In genomic region chr4:138138219-138138618, GRCm38 (mm10) we compare ENCODE assay signal across 24 mouse cellular contexts.
DNase-seq lines count a peak whose midpoint lies in the region; ATAC-seq and TF ChIP-seq lines count a peak whose summit lies in the region.
"Had no signal": no experiment of that assay in that cellular context is flagged by ENCODE, and none has a peak within 500 bp of the region (broad histone marks: within the 10 kb centered on the region; RNA-seq: fewer than 3 reads in every experiment).

No protein-coding gene starts in this region.

- H3K9me3 ChIP-seq in heart, embryonic 10.5 days, result no peaks in the 10 kb centered on the region
- no peaks in the 10 kb centered on the region for H3K9me3 ChIP-seq in midbrain, embryonic 16.5 days (replicated peaks; ENCODE audit: control insufficient read depth, low read length, poor library complexity, severe bottlenecking)
- no peaks in the 10 kb centered on the region for H3K9me3 ChIP-seq in midbrain, embryonic 10.5 days (replicated peaks)
- H3K9me3 ChIP-seq: forebrain, embryonic 13.5 days; heart, embryonic 13.5 days; intestine, embryonic 15.5 days; limb, embryonic 13.5 days; lung, embryonic 15.5 days; megakaryocyte, embryonic 14.5 days; midbrain, embryonic 13.5 days had no signal

- no peak overlapping the region for H3K9ac ChIP-seq in midbrain, embryonic 16.5 days (ENCODE audit: low read depth, low read length)
- H3K9ac ChIP-seq: forebrain, embryonic 13.5 days; heart, embryonic 13.5 days; intestine, embryonic 15.5 days; limb, embryonic 13.5 days; lung, embryonic 15.5 days; midbrain, embryonic 13.5 days had no signal

- no peak for ATAC-seq in midbrain, embryonic 16.5 days
- ATAC-seq: activated CD4-positive, CD25-positive, alpha-beta regulatory T cell, adult 4 months; forebrain, embryonic 13.5 days; hindbrain, embryonic 16.5 days; intestine, embryonic 15.5 days; midbrain, embryonic 13.5 days had no signal

- WGBS in heart, embryonic 10.5 days, result 89% methylated on average over 7 of the region's 7 CpGs
- WGBS in midbrain, embryonic 16.5 days, result 82% methylated on average over 7 of the region's 7 CpGs
- WGBS in midbrain, embryonic 10.5 days, result 92% methylated on average over 7 of the region's 7 CpGs

- peaks cover 10% of the 10 kb centered on the region for H3K4me1 ChIP-seq in heart, embryonic 10.5 days
- H3K4me1 ChIP-seq in midbrain, embryonic 16.5 days (ENCODE audit: control insufficient read depth, insufficient read depth, low read length), result peaks cover 7% of the 10 kb centered on the region; the same call in 1 of the 2 replicates
- no peaks in the 10 kb centered on the region for H3K4me1 ChIP-seq in midbrain, embryonic 10.5 days
- H3K4me1 ChIP-seq: lung, embryonic 15.5 days had no signal

- no peaks in the 10 kb centered on the region for H3K27me3 ChIP-seq in heart, embryonic 10.5 days (ENCODE audit: insufficient read depth, poor library complexity, severe bottlenecking)
- no peaks in the 10 kb centered on the region for H3K27me3 ChIP-seq in midbrain, embryonic 16.5 days (ENCODE audit: control insufficient read depth, insufficient read depth, low read depth, low read length)
- H3K27me3 ChIP-seq in midbrain, embryonic 10.5 days (ENCODE audit: low read depth, poor library complexity, severe bottlenecking), result no peaks in the 10 kb centered on the region
- H3K27me3 ChIP-seq: forebrain, embryonic 13.5 days; heart, embryonic 13.5 days; intestine, embryonic 15.5 days; limb, embryonic 13.5 days; lung, embryonic 15.5 days; megakaryocyte, embryonic 14.5 days; midbrain, embryonic 13.5 days had no signal

- peaks cover 29% of the 10 kb centered on the region; the same call in 1 of the 2 replicates for H3K36me3 ChIP-seq in heart, embryonic 10.5 days
- H3K36me3 ChIP-seq in midbrain, embryonic 16.5 days (ENCODE audit: control insufficient read depth, insufficient read depth, low read length), result 0 out of 2 replicates have a peak, but pooled peaks cover 2% of the 10 kb centered on the region
- peaks cover 57% of the 10 kb centered on the region for H3K36me3 ChIP-seq in midbrain, embryonic 10.5 days
- H3K36me3 ChIP-seq: intestine, embryonic 15.5 days had no signal

- H3K4me2 ChIP-seq in midbrain, embryonic 16.5 days (ENCODE audit: low read length), result no peak overlapping the region
- H3K4me2 ChIP-seq: forebrain, embryonic 13.5 days; heart, embryonic 13.5 days; intestine, embryonic 15.5 days; limb, embryonic 13.5 days; liver, embryonic 11.5 days; lung, embryonic 15.5 days; midbrain, embryonic 13.5 days had no signal

- intact Hi-C loops in gastrocnemius, adult 2 months (cut with DNase I), result no loop called here
- intact Hi-C loops in heart, postnatal 10 days (cut with DNase I), result no loop called here

- peak overlapping the region; percentile 28; the same call in 1 of the 2 replicates for H3K27ac ChIP-seq in gastrocnemius, adult 2 months
- H3K27ac ChIP-seq in heart, embryonic 10.5 days, result no peak overlapping the region
- H3K27ac ChIP-seq in midbrain, embryonic 16.5 days (ENCODE audit: low read length), result peak overlapping the region; percentile 34; the same call in 1 of the 2 replicates
- H3K27ac ChIP-seq in midbrain, embryonic 10.5 days (replicated peaks), result no peak overlapping the region
- H3K27ac ChIP-seq: forebrain, embryonic 13.5 days; heart, embryonic 13.5 days; intestine, embryonic 15.5 days; layer of hippocampus, adult 2 months; left cerebral cortex, adult 2 months; limb, embryonic 13.5 days; lung, embryonic 15.5 days; midbrain, embryonic 13.5 days had no signal

- H3K4me3 ChIP-seq in gastrocnemius, adult 2 months, result no peak overlapping the region
- H3K4me3 ChIP-seq in heart, embryonic 10.5 days, result no peak overlapping the region
- H3K4me3 ChIP-seq in midbrain, embryonic 16.5 days (ENCODE audit: low read depth, low read length), result no peak overlapping the region
- H3K4me3 ChIP-seq in midbrain, embryonic 10.5 days, result no peak overlapping the region
- H3K4me3 ChIP-seq: forebrain, embryonic 13.5 days; heart, embryonic 13.5 days; intestine, embryonic 15.5 days; layer of hippocampus, adult 2 months; left cerebral cortex, adult 2 months; limb, embryonic 13.5 days; lung, embryonic 15.5 days; megakaryocyte, embryonic 14.5 days; midbrain, embryonic 13.5 days had no signal

- TF ChIP-seq CTCF in gastrocnemius, adult 2 months (IDR thresholded peaks at IDR 0.05), result no peak

- DNase-seq in gastrocnemius, adult 2 months, result no peak
- DNase-seq in gastrocnemius, adult 8-10 months (ENCODE audit: low spot score in 2 of 2), result no peak
- peak; percentile 29 to 39 for DNase-seq in heart, postnatal 10 days
- no peak for DNase-seq in heart, embryonic 10.5 days (ENCODE audit: low spot score)
- no peak for DNase-seq in midbrain, embryonic 10.5 days (ENCODE audit: low spot score)
- DNase-seq: B cell, adult 2 months; cerebellum, adult 2 months; cerebellum, postnatal 14 days; gastrocnemius, postnatal 25 days; kidney, adult 2 months; kidney, postnatal 36 days had no signal

Comparison
In these comparisons a context has a peak if more than half of its experiments do, and no peak if none do; other contexts are left out.
1. DNase-seq: peak in heart, postnatal 10 days (2 of 2); none in gastrocnemius, adult 2 months (single experiment), gastrocnemius, adult 8-10 months (0 of 2), heart, embryonic 10.5 days (single experiment) and midbrain, embryonic 10.5 days (single experiment).
2. H3K27ac ChIP-seq: peak in gastrocnemius, adult 2 months (single experiment) and midbrain, embryonic 16.5 days (single experiment); none in heart, embryonic 10.5 days (single experiment) and midbrain, embryonic 10.5 days (single experiment).